Mouse (Mus musculus) neural tube, embryonic 10.5 days (tissue): Measurements from ENCODE around the gene Slc25a54.

Source experiments
- DNase-seq: peaks from one replicate; pipeline ENCODE4 v3.0.0-alpha.2; 2017; ENCODE audit warnings: low spot score; ENCODE audit errors: extremely low spot score

The Slc25a54 gene

DNA sequence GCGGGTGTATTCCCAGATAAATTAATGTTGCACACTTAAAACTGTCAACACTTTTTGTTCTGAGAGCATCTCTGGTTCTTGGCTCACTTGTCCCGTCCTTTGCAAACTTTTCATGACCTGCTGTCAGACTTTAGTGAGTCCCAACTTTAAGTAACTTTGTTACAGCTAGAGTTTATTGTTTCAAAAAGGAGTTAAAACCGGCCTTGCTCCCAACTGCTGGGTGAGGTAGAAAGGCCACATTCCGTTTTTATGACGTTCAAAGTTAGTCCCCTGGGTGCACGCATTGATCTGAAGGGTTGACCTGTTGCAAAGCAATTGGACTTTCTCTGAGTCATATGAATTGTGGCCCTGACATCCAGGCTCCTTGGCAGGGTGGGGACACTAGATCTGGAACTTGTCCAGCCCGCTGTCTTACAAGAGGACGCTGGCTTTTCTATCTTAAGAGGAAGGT, 43.3 kb downstream of the Slc25a54 start:
- DNase-seq = peak; percentile 50

DNA sequence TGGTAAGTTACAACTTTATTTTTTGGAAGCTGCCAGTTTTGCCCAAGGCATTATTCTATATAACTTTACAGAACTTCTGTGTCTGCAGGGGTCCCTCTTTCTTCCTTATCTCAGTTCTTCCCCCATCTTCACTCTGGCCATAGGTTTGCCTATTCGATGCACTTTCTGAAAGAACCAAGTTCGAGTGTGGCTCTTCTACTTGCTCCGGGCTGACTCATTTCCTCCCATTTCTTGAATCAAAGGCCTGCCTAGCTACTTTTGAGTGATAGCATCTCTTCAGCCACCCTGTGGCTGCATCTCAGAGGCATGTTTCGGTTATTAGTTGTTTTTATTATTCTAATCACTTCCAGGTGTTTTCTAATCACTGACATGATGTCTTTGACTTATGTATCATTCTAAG, 43.8 kb downstream of the Slc25a54 start:
- DNase-seq = no peak

DNA sequence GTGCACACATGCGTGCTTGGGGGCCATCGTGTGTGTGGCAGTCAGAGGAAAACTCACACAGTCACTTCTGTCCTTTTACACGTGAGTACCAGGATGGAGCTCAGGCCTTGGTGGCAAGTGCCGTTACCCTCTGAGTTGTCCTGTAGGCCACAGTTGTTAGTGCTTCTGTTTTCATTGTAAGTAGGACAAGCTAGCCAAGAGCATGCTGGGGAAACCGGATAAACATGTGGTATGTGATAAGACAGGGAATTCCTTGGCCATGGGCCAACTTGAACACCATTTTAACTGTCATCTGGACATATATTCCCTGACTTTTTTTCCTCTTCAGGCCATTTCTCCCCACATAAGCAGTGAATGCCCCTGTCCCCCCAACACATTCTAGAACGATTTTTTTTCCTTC, 45.3 kb downstream of the Slc25a54 start:
- DNase-seq = no peak

GRCm38 (mm10) chr3:109129768-109130167, 49.5 kb downstream of the Slc25a54 start:
- DNase-seq = no peak

- no peak for DNase-seq
Observed at GRCm38 (mm10) chr3:109132966-109133365, 52.7 kb downstream of the Slc25a54 start.

DNA sequence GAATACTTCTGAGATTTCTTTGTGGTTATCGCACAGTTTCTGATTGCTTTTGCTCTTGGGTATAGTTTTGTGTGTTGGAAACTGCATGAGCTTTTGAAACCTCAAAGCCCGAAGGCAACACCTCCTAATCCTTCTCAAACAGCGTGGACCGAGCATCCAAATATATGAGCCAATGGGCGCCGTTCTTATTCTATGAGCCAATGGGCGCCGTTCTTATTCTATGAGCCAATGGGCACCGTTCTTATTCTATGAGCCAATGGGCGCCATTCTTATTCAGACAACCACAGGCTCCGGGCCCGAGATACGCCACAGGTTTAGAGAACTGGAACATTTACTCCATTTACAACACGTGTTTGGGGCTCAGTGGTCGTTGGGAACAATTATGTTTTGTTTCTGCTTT, 53.8 kb downstream of the Slc25a54 start:
- DNase-seq = no peak

- DNase-seq = no peak
Observed at GRCm38 (mm10) chr3:109135352-109135751, 55.1 kb downstream of the Slc25a54 start.

DNA sequence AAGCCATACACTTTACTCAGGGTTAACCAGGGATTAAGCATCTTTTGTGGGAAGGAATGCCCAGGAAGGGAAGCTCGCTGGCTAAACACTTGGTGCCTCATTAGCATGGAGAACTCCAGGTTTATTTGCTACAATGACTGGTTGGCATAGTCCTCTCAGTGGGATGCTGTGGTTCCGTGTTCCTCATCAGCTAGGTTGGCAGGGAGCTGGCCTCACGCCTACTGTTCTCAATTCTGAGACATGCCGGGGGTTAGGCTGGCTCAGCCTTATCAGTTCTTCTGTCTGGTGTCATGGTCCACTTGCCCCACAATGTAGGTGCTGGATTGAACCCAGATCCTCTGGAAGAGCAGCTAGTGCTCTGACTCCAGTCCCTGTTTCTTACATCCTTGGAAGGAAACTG, 72.3 kb downstream of the Slc25a54 start:
- no peak for DNase-seq

GRCm38 (mm10) chr3:109153410-109153809, 73.1 kb downstream of the Slc25a54 start:
- no peak for DNase-seq

DNA sequence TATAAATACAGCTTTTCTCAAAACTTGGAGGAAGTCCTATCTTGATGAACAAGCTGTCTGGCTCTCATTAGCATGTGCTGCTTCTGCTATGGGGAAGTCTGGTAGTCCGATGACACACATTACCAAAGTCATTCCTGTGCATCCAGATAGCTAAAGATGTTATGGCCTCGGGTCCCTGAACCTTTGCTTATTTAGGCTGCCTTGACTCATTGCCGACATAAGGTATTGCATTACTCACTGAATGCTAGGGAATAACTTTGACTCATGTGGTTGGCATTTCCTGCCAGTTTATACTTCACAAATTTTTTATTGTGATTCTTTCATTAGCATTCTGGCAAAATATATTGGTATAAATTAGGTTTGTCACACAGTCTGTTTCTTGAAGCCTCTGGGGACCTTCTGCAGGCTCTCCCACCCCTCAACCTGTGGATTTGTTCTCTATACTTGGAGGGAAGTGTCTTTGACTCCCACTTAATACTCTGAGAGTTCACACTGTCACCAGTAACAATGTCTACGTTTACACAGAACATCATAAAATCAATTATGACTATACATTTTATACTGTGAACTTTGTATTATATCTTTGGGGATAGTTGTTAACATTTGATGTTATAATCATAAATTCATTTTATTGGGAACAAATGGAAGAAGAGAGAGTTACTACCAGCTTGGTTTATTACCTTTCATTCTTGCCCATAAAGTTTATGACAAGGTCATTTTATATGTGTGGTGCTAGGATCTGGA, 75.8 kb downstream of the Slc25a54 start:
- DNase-seq = no peak

GRCm38 (mm10) chr3:109157481-109157880, 77.2 kb downstream of the Slc25a54 start:
- no peak for DNase-seq

- DNase-seq = no peak
Observed at GRCm38 (mm10) chr3:109164088-109164487, 83.8 kb downstream of the Slc25a54 start.

DNA sequence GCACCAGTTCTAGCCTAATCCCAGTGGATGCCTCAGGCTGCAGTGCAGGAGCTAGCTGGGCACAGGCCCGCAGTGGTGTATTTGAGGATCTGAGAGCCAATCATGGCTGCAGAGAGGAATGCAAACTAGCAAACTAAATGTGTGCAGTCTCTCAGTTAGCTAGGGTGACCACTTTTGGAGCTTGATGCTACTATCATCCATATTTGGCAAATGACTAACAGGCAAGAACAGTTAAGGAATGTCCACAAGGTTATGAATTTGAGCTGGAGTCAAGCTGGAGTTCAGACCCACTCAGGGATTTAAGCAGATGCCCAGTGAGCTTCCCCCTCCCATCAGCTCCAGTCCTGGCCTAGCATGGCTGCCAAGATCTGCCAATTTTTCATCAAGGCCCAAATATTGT, 84.4 kb downstream of the Slc25a54 start:
- no peak for DNase-seq

- DNase-seq = no peak
Observed at GRCm38 (mm10) chr3:109165214-109165829, 85.1 kb downstream of the Slc25a54 start.
